Mouse (Mus musculus) forebrain, postnatal 0 days (tissue): ENCODE measurements around the gene Ppp1r27. TPM values are rescaled to one million over a fixed set of nuclear protein-coding genes. Genes with fewer than 3 reads are reported as not detected.
A peak's percentile ranks its signal among the peaks of the same experiment; 100 is the strongest.

ENCODE experiments used
- ATAC-seq: fragments of 200-750 bp; cut with Nextera tagmentation; 2 replicates; pipeline ENCODE4 v1.8.0; 2017; ENCODE audit warnings: mild to moderate bottlenecking, moderate library complexity
- DNase-seq: peaks from one replicate; pipeline ENCODE4 v3.0.0-alpha.2; 2015
- H3K27ac ChIP-seq: fragments of 300-500 bp; sonication (generic); 2 replicates; pipeline ENCODE4 v1.5.1; 2014; ENCODE audit warnings: low read depth, mild to moderate bottlenecking, antibody characterized with exemption, low read length, moderate library complexity, mixed read lengths
- H3K27me3 ChIP-seq: fragments of 300-500 bp; sonication (generic); 2 replicates; pipeline ENCODE4 v1.6.1; 2014; ENCODE audit warnings: mild to moderate bottlenecking, low read length, mixed read lengths; ENCODE audit not compliant: insufficient read depth
- H3K36me3 ChIP-seq: fragments of 300-500 bp; sonication (generic); 2 replicates; pipeline ENCODE4 v1.6.1; 2014; ENCODE audit warnings: mild to moderate bottlenecking, moderate library complexity; ENCODE audit not compliant: insufficient read depth
- H3K4me1 ChIP-seq: fragments of 300-500 bp; sonication (generic); 2 replicates; pipeline ENCODE4 v1.6.1; 2014; ENCODE audit warnings: antibody characterized with exemption; ENCODE audit not compliant: insufficient read depth
- H3K4me2 ChIP-seq: fragments of 300-500 bp; sonication (generic); 2 replicates; pipeline ENCODE4 v1.6.1; 2014; ENCODE audit warnings: low read depth, mild to moderate bottlenecking, moderate library complexity
- H3K4me3 ChIP-seq: fragments of 300-500 bp; sonication (generic); 2 replicates; pipeline ENCODE4 v1.5.1; 2014; ENCODE audit warnings: low read depth, low read length, mixed read lengths
- H3K9ac ChIP-seq: fragments of 300-500 bp; sonication (generic); 2 replicates; pipeline ENCODE4 v1.6.1; 2014; ENCODE audit warnings: mild to moderate bottlenecking
- H3K9me3 ChIP-seq: fragments of 300-500 bp; sonication (generic); 2 replicates; pipeline ENCODE4 v1.6.1; 2016; ENCODE audit warnings: low read length
- CTCF ChIP-seq: sonication (generic); IDR thresholded peaks from 2 replicates; pipeline ENCODE4 v1.5.1; 2016; ENCODE audit warnings: antibody characterized with exemption, control low read depth, low read depth
- WGBS: fragments of 180-500 bp; shearing (Covaris S2); extraction: QIAGEN DNeasy Blood & Tissue Kit; methylation state at CpG from one replicate; pipeline ENCODE4 v1.1.7; 2014; 5-methylcytosine and 5-hydroxymethylcytosine counted together
- polyA plus RNA-seq: library from polyadenylated mRNA; unstranded; fragments of >200 nt; fragmentation: Nextera tagmentation; extraction: Ambion mirVana; gene quantifications from 2 replicates; pipeline ENCODE4 v1.2.1, GENCODE M21; 2015
- total RNA-seq: library from RNA; depleted of rRNA; stranded (reverse); fragments of >200 nt; gene quantifications from 2 replicates; pipeline ENCODE4 v1.2.3, GENCODE M21; 2014; rRNA removed

Gene Ppp1r27
- total RNA-seq = not detected in 2 replicates
- polyA plus RNA-seq = not detected in 2 replicates

DNA sequence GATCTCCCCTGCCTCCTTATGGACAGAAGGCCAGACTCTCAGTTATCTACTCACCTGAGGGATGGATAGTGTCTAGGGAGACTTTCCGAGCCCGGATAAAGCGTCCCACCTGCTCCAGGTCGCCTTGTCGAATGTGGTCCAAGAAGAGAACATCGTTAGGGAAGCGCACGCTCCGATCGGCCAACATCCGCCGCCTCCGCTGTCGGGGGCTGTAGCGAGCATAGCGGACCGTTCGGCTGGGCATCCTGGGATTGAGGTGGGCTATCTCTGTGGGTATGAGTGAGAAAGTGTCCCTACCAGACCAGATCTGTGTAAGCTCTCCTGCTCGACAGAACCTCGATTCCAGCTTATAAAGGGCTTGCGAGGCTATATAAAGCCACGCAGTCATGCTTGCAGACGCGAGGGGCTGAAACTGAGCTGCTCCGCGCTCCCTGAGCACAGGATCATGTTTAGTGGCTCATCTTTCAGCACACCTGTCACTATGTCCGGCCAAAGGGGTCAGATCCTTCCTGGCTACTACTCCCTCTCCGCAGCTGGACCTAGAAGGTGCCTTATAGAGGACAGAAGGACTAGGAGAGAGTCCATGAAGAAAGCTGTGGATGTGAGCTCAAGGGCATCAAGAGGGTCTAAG is at the start of gene Ppp1r27:
Gene Ppp1r27 (minus strand): TSS at position 323 of the 631 bp plus-strand sequence.
- Histone ChIP-seq H3K4me2 (peak within 1 kb of the TSS; percentile 84), H3K4me3 (peak within 1 kb of the TSS; percentile 91), H3K27me3 (no peaks in the 10 kb centered on the region), H3K9ac (peak within 1 kb of the TSS; percentile 90), H3K36me3 (peaks cover 4% of the 10 kb centered on the region; the same call in 1 of the 2 replicates), H3K9me3 (no peaks in the 10 kb centered on the region), H3K4me1 (peaks cover 13% of the 10 kb centered on the region), H3K27ac (no peak within 1 kb of the TSS)
- no peak for TF ChIP-seq CTCF
- 96% methylated on average over 28 of the region's 28 CpGs for WGBS
- no peak for DNase-seq
- no peak for ATAC-seq

GRCm38 (mm10) chr11:120600716-120601115 is 49.8 kb upstream of the Ppp1r27 start:
- Histone ChIP-seq H3K4me2 (no peak overlapping the region), H3K4me3 (no peak overlapping the region), H3K9me3 (no peaks in the 10 kb centered on the region), H3K9ac (no peak overlapping the region), H3K4me1 (peaks cover 13% of the 10 kb centered on the region), H3K36me3 (peaks cover 47% of the 10 kb centered on the region), H3K27me3 (no peaks in the 10 kb centered on the region), H3K27ac (no peak overlapping the region)
- ATAC-seq (no peak), DNase-seq (no peak)
- TF ChIP-seq CTCF = no peak
- 97% methylated on average over 3 of the region's 3 CpGs for WGBS

- H3K9me3 ChIP-seq = no peaks in the 10 kb centered on the region
- no peak for TF ChIP-seq CTCF
- peak overlapping the region; percentile 80 for H3K4me3 ChIP-seq
- WGBS = 45% methylated on average over 17 of the region's 17 CpGs
- peak overlapping the region; percentile 79 for H3K27ac ChIP-seq
- DNase-seq = no peak
- ATAC-seq = no peak
- peak overlapping the region; percentile 91 for H3K9ac ChIP-seq
- H3K36me3 ChIP-seq = peaks cover 49% of the 10 kb centered on the region
- H3K4me2 ChIP-seq = peak overlapping the region; percentile 84
- H3K27me3 ChIP-seq = no peaks in the 10 kb centered on the region
- H3K4me1 ChIP-seq = peaks cover 13% of the 10 kb centered on the region
Measured at GRCm38 (mm10) chr11:120598990-120599549, 48.1 kb upstream of the Ppp1r27 start.

DNA sequence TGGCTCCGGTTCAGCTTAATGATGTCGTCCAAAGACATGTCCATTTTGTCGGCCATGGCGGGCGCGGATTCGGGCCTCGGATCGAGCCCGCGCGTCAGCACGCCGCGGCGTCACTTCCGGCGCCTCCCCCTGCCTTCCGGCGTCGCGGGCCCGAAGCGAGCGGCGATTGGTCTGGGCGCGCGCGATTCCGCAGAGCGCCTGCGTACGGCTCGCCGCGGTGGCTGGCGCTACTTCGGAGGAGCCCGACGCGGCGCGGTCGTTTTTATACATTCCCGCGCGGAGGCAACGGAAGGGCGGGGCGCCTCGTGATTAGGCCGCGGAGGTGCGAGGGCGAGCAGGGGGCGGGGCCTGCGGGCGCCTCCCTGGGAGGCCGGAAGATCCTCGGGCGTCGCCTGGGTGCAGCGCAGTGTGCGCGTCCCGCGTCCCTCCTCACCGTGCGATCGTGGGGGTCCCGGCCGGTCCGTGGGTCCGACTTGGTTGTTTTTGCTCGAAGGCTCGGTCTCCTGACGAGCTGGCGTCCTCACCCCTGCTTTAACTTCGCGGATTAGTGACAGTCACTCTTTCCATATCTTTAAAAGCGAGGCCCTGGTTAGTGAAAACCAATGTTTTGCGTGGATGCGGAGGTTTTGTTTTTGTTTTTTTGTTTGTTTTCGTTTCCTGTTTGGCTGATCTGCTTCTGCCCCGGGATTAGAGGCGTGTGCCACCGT is 47.5 kb upstream of the Ppp1r27 start, which contains the start of the genes Alyref and Anapc11:
Gene Alyref (minus strand): TSS at position 83 of the 707 bp plus-strand sequence.
Gene Anapc11 (plus strand): TSS at position 139 of the 707 bp plus-strand sequence.
- WGBS = 3% methylated on average over 88 of the region's 88 CpGs
- Histone ChIP-seq H3K27ac (peak within 1 kb of the TSS; percentile 85), H3K27me3 (no peaks in the 10 kb centered on the region), H3K4me1 (peaks cover 13% of the 10 kb centered on the region), H3K9me3 (no peaks in the 10 kb centered on the region), H3K36me3 (peaks cover 55% of the 10 kb centered on the region), H3K4me2 (peak within 1 kb of the TSS; percentile 93), H3K4me3 (peak within 1 kb of the TSS; percentile 80), H3K9ac (peak within 1 kb of the TSS; percentile 91)
- peak; percentile 99 for ATAC-seq
- TF ChIP-seq CTCF = no peak
- DNase-seq = peak; percentile 98

DNA sequence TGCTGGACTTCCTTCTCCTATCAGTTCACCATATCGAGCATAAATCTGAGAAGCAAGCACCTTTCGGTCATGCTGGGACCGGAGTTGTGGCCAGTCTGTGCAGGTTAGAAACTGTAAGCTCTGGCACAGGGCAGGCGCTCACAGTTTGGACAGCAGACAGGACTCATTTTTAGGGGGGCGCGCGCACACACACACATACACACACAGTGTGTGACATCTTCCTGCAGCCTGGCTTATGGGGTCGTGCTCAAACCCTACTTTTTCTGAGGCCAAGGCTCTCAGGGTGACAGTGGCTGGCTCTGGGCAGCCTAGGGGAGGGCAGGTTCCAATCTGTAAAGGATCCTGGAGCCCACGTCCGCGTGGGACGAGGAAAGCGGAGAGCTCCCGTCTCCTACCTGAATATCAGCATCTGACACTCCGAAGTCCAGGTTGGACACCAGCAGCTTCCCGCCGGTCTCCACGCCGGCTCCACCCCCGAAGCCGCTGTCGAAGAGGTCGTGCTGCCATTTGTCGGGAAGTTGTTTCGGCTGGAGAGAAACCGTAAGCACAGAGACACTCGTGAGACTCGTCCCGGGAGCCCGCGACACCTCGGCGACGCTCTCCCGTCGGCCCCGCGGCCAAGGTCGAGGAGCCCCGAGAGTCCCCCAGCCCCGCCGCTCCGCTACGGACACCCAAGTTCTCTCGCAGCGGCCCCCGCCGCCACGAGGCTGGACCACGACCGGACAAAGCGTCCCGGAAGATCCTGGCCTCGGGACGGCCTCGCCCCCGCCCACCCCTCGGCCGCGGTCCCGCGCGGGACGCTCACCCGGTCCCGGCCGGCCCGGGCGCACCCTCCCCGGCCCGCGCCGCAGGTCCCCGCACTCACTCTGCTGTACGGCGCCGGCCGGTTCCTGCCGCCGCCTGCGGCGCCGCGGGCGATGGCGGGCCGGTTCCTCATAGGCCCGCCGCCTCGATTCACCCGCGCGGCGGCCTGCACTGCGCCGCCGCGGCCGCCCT is 46.6 kb upstream of the Ppp1r27 start:
- Histone ChIP-seq H3K4me3 (peak overlapping the region; percentile 80), H3K36me3 (peaks cover 57% of the 10 kb centered on the region), H3K4me1 (peaks cover 13% of the 10 kb centered on the region), H3K27me3 (no peaks in the 10 kb centered on the region), H3K27ac (peak overlapping the region; percentile 85), H3K4me2 (peak overlapping the region; percentile 93), H3K9ac (peak overlapping the region; percentile 91), H3K9me3 (no peaks in the 10 kb centered on the region)
- DNase-seq (no peak), ATAC-seq (peak; percentile 44)
- no peak for TF ChIP-seq CTCF
- WGBS = 7% methylated on average over 97 of the region's 99 CpGs

- no peak for TF ChIP-seq CTCF
Measured at GRCm38 (mm10) chr11:120588531-120588930, 37.6 kb upstream of the Ppp1r27 start.

More at GRCm38 (mm10) chr11:120588531-120588930, 37.6 kb upstream of the Ppp1r27 start:
- H3K27me3 ChIP-seq = no peaks in the 10 kb centered on the region
- ATAC-seq = no peak
- peaks cover 75% of the 10 kb centered on the region for H3K36me3 ChIP-seq
- no peak overlapping the region for H3K4me3 ChIP-seq
- H3K9me3 ChIP-seq = no peaks in the 10 kb centered on the region
- H3K9ac ChIP-seq = no peak overlapping the region
- no peak overlapping the region for H3K4me2 ChIP-seq
- no peaks in the 10 kb centered on the region for H3K4me1 ChIP-seq
- WGBS = 98% methylated on average over 6 of the region's 6 CpGs
- DNase-seq = no peak
- H3K27ac ChIP-seq = no peak overlapping the region
